In genomic region chr11:87524780-87525179, GRCm38 (mm10) we compare ENCODE assay signal across 29 mouse cellular contexts. TPM values are rescaled to one million over a fixed set of nuclear protein-coding genes. Genes with fewer than 3 reads are reported as not detected.
A peak's percentile ranks its signal among the peaks of the same experiment; 100 is the strongest.
DNase-seq lines count a peak whose midpoint lies in the region; ATAC-seq and TF ChIP-seq lines count a peak whose summit lies in the region.
"Had no signal": no experiment of that assay in that cellular context is flagged by ENCODE, and none has a peak within 500 bp of the region (broad histone marks: within the 10 kb centered on the region; RNA-seq: fewer than 3 reads in every experiment).

No protein-coding gene starts in this region.

- no peak for ATAC-seq in heart, embryonic 11.5 days (replicated peaks; ENCODE audit: insufficient number of reproducible peaks, low FRiP score, low TSS enrichment)
- peak; percentile 64 for ATAC-seq in heart, postnatal 0 days (ENCODE audit: insufficient read depth, low read depth)
- ATAC-seq: CD4-positive, CD25-positive, alpha-beta regulatory T cell, adult 4 months; hindbrain, embryonic 16.5 days; intestine, embryonic 15.5 days; midbrain, embryonic 16.5 days had no signal

- H3K27ac ChIP-seq in heart, embryonic 11.5 days (ENCODE audit: low read depth, low read length), result peak overlapping the region; percentile 50
- H3K27ac ChIP-seq in heart, postnatal 0 days (ENCODE audit: low read depth), result peak overlapping the region; percentile 59
- H3K27ac ChIP-seq: hindbrain, embryonic 10.5 days; intestine, embryonic 15.5 days; left cerebral cortex, adult 2 months; liver, embryonic 15.5 days; stomach, embryonic 15.5 days had no signal

- no peaks in the 10 kb centered on the region for H3K36me3 ChIP-seq in heart, embryonic 11.5 days (ENCODE audit: control insufficient read depth, insufficient read depth, low read length)
- H3K36me3 ChIP-seq in heart, postnatal 0 days (replicated peaks; ENCODE audit: control insufficient read depth, insufficient read depth, low read length), result no peaks in the 10 kb centered on the region
- H3K36me3 ChIP-seq: hindbrain, embryonic 10.5 days; intestine, embryonic 15.5 days; liver, embryonic 15.5 days; stomach, embryonic 15.5 days had no signal

- H3K27me3 ChIP-seq in heart, embryonic 11.5 days (ENCODE audit: control insufficient read depth, insufficient read depth, low read length), result no peaks in the 10 kb centered on the region
- H3K27me3 ChIP-seq in heart, postnatal 0 days (ENCODE audit: control insufficient read depth, insufficient read depth, low read length), result no peaks in the 10 kb centered on the region
- H3K27me3 ChIP-seq: intestine, embryonic 15.5 days; liver, embryonic 15.5 days; stomach, embryonic 15.5 days had no signal

- DNase-seq in heart, adult 18-20 months, result no peak
- peak; percentile 52 for DNase-seq in heart, postnatal 0 days (ENCODE audit: low spot score)
- DNase-seq in heart, adult 11 months, result no peak
- peak; percentile 20 for DNase-seq in retina, postnatal 1 day
- DNase-seq in retina, embryonic 14.5 days (ENCODE audit: low spot score), result no peak
- no peak for DNase-seq in gastrocnemius, postnatal 25 days
- DNase-seq: adrenal gland, postnatal 36 days; cerebellum, adult 11-12 months; cerebellum, postnatal 14 days; gastrocnemius, postnatal 36 days; kidney, adult 8-10 months; kidney, postnatal 10 days; liver; thymus, adult 2 months had no signal

- no peak overlapping the region for H3K4me3 ChIP-seq in heart, embryonic 11.5 days (ENCODE audit: low read depth, low read length)
- H3K4me3 ChIP-seq in heart, postnatal 0 days (ENCODE audit: low read depth, low read length), result no peak overlapping the region
- H3K4me3 ChIP-seq: hindbrain, embryonic 10.5 days; intestine, embryonic 15.5 days; left cerebral cortex, adult 2 months; liver, embryonic 15.5 days; megakaryocyte, embryonic 14.5 days; stomach, embryonic 15.5 days had no signal

- H3K4me1 ChIP-seq in heart, embryonic 11.5 days (ENCODE audit: control insufficient read depth, insufficient read depth, low read length), result peaks cover 3% of the 10 kb centered on the region; the same call in 1 of the 2 replicates
- H3K4me1 ChIP-seq in heart, postnatal 0 days (ENCODE audit: control insufficient read depth, insufficient read depth), result 0 out of 2 replicates have a peak, but pooled peaks cover 4% of the 10 kb centered on the region
- H3K4me1 ChIP-seq: intestine, embryonic 15.5 days; stomach, embryonic 15.5 days had no signal

- TF ChIP-seq EP300 in heart, postnatal 0 days (IDR thresholded peaks at IDR 0.05; ENCODE audit: low read depth), result no peak

- no peaks in the 10 kb centered on the region for H3K9me3 ChIP-seq in heart, embryonic 11.5 days (replicated peaks; ENCODE audit: control insufficient read depth, low read length)
- H3K9me3 ChIP-seq in heart, postnatal 0 days (replicated peaks; ENCODE audit: control insufficient read depth, low read length), result no peaks in the 10 kb centered on the region
- H3K9me3 ChIP-seq: hindbrain, embryonic 10.5 days; intestine, embryonic 15.5 days; liver, embryonic 15.5 days; megakaryocyte, embryonic 14.5 days; stomach, embryonic 15.5 days had no signal

- TF ChIP-seq CTCF in heart, postnatal 0 days (IDR thresholded peaks at IDR 0.05; ENCODE audit: low read depth), result no peak

- no peak overlapping the region for H3K9ac ChIP-seq in heart, embryonic 11.5 days (ENCODE audit: low read depth, low read length)
- no peak overlapping the region for H3K9ac ChIP-seq in heart, postnatal 0 days (replicated peaks; ENCODE audit: low read depth, low read length)
- H3K9ac ChIP-seq: intestine, embryonic 15.5 days; liver, embryonic 15.5 days; stomach, embryonic 15.5 days had no signal

- H3K4me2 ChIP-seq in heart, embryonic 11.5 days, result no peak overlapping the region
- H3K4me2 ChIP-seq in heart, postnatal 0 days (ENCODE audit: low read depth, low read length), result no peak overlapping the region
- H3K4me2 ChIP-seq: intestine, embryonic 15.5 days; liver, embryonic 15.5 days; stomach, embryonic 15.5 days had no signal

RNA-seq across cellular contexts. Expression of gene Gm11492, which starts 41.7 kb away (rescaled TPM):
- not detected in 2 replicates for polyA plus RNA-seq in heart, embryonic 11.5 days (2014; fragmentation: Nextera tagmentation; extraction: Ambion mirVana)
- not detected for total RNA-seq in heart, adult 18-20 months (2021)
- total RNA-seq in heart, postnatal 0 days (2014; rRNA removed; ENCODE audit: low replicate concordance), result not detected in 2 replicates
- not detected in 2 replicates for polyA plus RNA-seq in heart, postnatal 0 days (2015; fragmentation: Nextera tagmentation; extraction: Ambion mirVana)
- total RNA-seq in gastrocnemius, postnatal 25 days (2021), result not detected
- total RNA-seq: adrenal gland, postnatal 36 days; gastrocnemius, postnatal 36 days; layer of hippocampus, postnatal 10 days; left cerebral cortex, adult 2 months had no signal
- polyA plus RNA-seq: CD4-positive, CD25-positive, alpha-beta regulatory T cell, adult 4 months; embryonic facial prominence, embryonic 11.5 days; forebrain, embryonic 11.5 days; hindbrain, embryonic 10.5 days; hindbrain, embryonic 16.5 days; intestine, embryonic 15.5 days; liver, embryonic 15.5 days; lung, embryonic 16.5 days; midbrain, embryonic 16.5 days; neural tube, embryonic 14.5 days; stomach, embryonic 15.5 days; thymus, adult 2 months had no signal

RNA-seq across cellular contexts. Expression of gene Sept4, which starts 43.9 kb away (rescaled TPM):
- 11.7 and 13.3 TPM in 2 replicates for polyA plus RNA-seq in heart, embryonic 11.5 days (2014; fragmentation: Nextera tagmentation; extraction: Ambion mirVana)
- 10 to 100 TPM; 31.8 to 37.7 TPM for total RNA-seq in heart, adult 18-20 months (2021)
- total RNA-seq in heart, postnatal 0 days (2014; rRNA removed; ENCODE audit: low replicate concordance), result 13.9 and 20.6 TPM in 2 replicates
- polyA plus RNA-seq in heart, postnatal 0 days (2015; fragmentation: Nextera tagmentation; extraction: Ambion mirVana), result 47.8 and 49.1 TPM in 2 replicates
- 10 to 100 TPM; 10.9 to 14.7 TPM for total RNA-seq in gastrocnemius, postnatal 25 days (2021)

Comparison
In these comparisons a context has a peak if more than half of its experiments do, and no peak if none do; other contexts are left out.
1. DNase-seq: peak in heart, postnatal 0 days (single experiment) and retina, postnatal 1 day (single experiment); none in heart, adult 18-20 months (0 of 2), heart, adult 11 months (single experiment), retina, embryonic 14.5 days (single experiment) and gastrocnemius, postnatal 25 days (single experiment).